Mouse (Mus musculus) thymus, adult 2 months (tissue): ENCODE measurements around the gene Hoxa1.

Experiments used
- CTCF ChIP-seq: fragments of 200-500 bp; IDR thresholded peaks from 2 replicates; pipeline ENCODE4 v1.5.1; 2012; ENCODE audit warnings: mild to moderate bottlenecking, control low read depth, low read length, moderate library complexity, borderline replicate concordance; ENCODE audit not compliant: control insufficient read depth, poor library complexity, insufficient read depth; ENCODE audit errors: extremely low read depth
- POLR2A ChIP-seq: fragments of 200-500 bp; IDR thresholded peaks from 2 replicates; pipeline ENCODE4 v1.6.1; 2012; ENCODE audit warnings: mild to moderate bottlenecking, low read length, control low read depth, moderate library complexity; ENCODE audit not compliant: control insufficient read depth, poor library complexity, insufficient read depth; ENCODE audit errors: extremely low read depth

- TF ChIP-seq POLR2A (no peak), CTCF (no peak)
These were observed 4.1 kb downstream of the Hoxa1 start for GRCm38 (mm10) chr6:52154044-52154443.
